Mouse (Mus musculus): ENCODE data around the gene Ascc2. TPM values are rescaled to one million over a fixed set of nuclear protein-coding genes. Genes with fewer than 3 reads are reported as not detected.

The Ascc2 gene
- polyA plus RNA-seq, 1 experiment from 2014 or later: 36.2 TPM

DNA sequence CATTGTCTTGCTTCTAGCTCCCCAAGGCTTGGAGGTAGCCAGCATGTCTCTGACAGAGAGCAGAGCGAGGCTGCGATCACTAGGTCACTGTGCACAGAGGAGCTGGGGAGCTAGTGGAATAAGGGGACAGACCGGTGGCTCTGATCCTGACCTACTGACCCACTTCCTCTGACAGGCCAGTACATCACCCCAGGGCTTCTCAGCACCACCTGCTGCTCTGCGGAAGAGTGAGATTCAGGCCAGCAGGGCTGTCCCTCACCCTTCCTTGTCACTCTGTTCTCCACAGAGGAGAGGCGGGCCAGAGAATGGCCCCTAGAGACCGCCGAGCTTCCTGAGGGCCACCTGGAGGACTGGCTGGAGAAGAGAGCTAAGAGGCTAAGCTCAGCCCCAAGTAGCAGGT is 94.2 kb downstream of the Ascc2 start:
- Histone ChIP-seq H3K4me2 (replicated peaks; ENCODE audit: low read depth, low read length) (no peak overlapping the region), H3K36me3 (ENCODE audit: control insufficient read depth, insufficient read depth, low read length) (no peaks in the 10 kb centered on the region), H3K4me3 (ENCODE audit: low read length) (no peak overlapping the region), H3K9me3 (ENCODE audit: control insufficient read depth, low read length) (no peaks in the 10 kb centered on the region), H3K27me3 (ENCODE audit: control insufficient read depth, insufficient read depth, low read length) (no peaks in the 10 kb centered on the region), H3K27ac (ENCODE audit: low read depth, low read length) (no peak overlapping the region), H3K4me1 (ENCODE audit: control insufficient read depth, insufficient read depth, low read length) (no peaks in the 10 kb centered on the region), H3K9ac (ENCODE audit: low read depth, low read length) (no peak overlapping the region)
- no peak for ATAC-seq (ENCODE audit: low FRiP score, low TSS enrichment)
- 65% methylated on average over 7 of the region's 7 CpGs for WGBS

DNA sequence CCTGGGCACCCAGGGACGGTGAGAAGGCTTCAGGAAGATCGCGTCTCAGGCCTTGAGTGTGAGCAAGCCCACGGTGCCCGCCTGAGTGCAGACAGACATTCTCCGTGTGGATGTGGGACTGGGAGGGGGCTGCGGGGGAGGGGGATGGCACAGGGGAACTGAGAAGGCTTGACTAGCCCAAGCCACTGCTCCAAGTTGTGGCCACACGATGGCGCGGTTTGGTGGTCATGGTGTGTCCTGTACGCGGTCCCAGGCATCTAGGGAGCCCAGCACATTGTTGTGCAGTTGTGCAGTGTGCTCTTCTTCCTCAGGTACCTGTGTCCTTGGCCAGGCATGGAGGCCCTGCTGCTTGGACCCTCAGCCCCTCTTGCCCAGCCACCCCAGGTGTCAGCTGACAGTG is 96.6 kb downstream of the Ascc2 start:
- 28% methylated on average over 12 of the region's 12 CpGs for WGBS
- Histone ChIP-seq H3K4me1 (ENCODE audit: control insufficient read depth, insufficient read depth, low read length) (no peaks in the 10 kb centered on the region), H3K27me3 (ENCODE audit: control insufficient read depth, insufficient read depth, low read length) (no peaks in the 10 kb centered on the region), H3K4me3 (ENCODE audit: low read length) (no peak overlapping the region), H3K9ac (ENCODE audit: low read depth, low read length) (no peak overlapping the region), H3K36me3 (ENCODE audit: control insufficient read depth, insufficient read depth, low read length) (no peaks in the 10 kb centered on the region), H3K4me2 (replicated peaks; ENCODE audit: low read depth, low read length) (no peak overlapping the region), H3K27ac (ENCODE audit: low read depth, low read length) (no peak overlapping the region), H3K9me3 (ENCODE audit: control insufficient read depth, low read length) (no peaks in the 10 kb centered on the region)
- ATAC-seq (ENCODE audit: low FRiP score, low TSS enrichment): no peak

Other genes starting within 250 kb of the Ascc2 start
- 0.16 and 0.21 TPM in 2 replicates for gene Hormad2, start 196.6 kb upstream of the Ascc2 start, polyA plus RNA-seq (2014; fragmentation: Nextera tagmentation; extraction: Ambion mirVana)
- gene Mtmr3, start 42.9 kb upstream of the Ascc2 start, polyA plus RNA-seq (2014; fragmentation: Nextera tagmentation; extraction: Ambion mirVana): 13.4 and 26.2 TPM in 2 replicates
- gene Gm11032, start 17.7 kb upstream of the Ascc2 start, polyA plus RNA-seq (2014; fragmentation: Nextera tagmentation; extraction: Ambion mirVana): not detected in 2 replicates
- 800 and 1,083 TPM in 2 replicates for gene Uqcr10, start 66.6 kb downstream of the Ascc2 start, polyA plus RNA-seq (2014; fragmentation: Nextera tagmentation; extraction: Ambion mirVana)
- gene Zmat5, start 66.9 kb downstream of the Ascc2 start, polyA plus RNA-seq (2014; fragmentation: Nextera tagmentation; extraction: Ambion mirVana): 59.8 and 77.4 TPM in 2 replicates
- gene Cabp7, start 109.0 kb downstream of the Ascc2 start, polyA plus RNA-seq (2014; fragmentation: Nextera tagmentation; extraction: Ambion mirVana): 0.13 TPM in 1 of 2 replicates, not detected in the other
- gene Nf2, start 211.8 kb downstream of the Ascc2 start, polyA plus RNA-seq (2014; fragmentation: Nextera tagmentation; extraction: Ambion mirVana): 21.6 and 48.1 TPM in 2 replicates
- gene Nipsnap1, start 236.2 kb downstream of the Ascc2 start, polyA plus RNA-seq (2014; fragmentation: Nextera tagmentation; extraction: Ambion mirVana): 56.4 and 67.4 TPM in 2 replicates

Data from kidney, embryonic 14.5 days (tissue).